Mouse (Mus musculus): ENCODE results near the gene Prim2. TPM values are rescaled to one million over a fixed set of nuclear protein-coding genes. Genes with fewer than 3 reads are reported as not detected.

Gene Prim2
- polyA plus RNA-seq, 1 experiment = 28.3 TPM

DNA sequence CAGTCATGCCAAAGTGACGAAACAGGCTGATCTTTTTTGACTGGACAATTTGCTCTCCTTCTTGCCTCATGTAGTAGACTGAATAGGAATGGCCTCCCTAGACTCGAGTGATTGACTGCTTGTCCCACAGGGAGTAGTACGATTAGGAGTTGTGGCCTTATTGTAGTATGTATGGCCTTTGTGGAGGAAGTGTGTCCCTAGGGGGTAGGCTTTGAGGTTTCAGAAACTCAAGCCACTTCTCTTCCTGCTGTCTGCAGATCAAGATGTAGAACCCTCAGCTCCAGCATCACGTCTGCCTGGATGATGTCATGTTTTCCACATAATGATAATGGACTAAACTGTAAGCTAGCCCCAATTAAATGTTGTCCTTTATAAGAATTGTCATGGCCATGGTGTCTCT lies 222.4 kb downstream of the Prim2 start:
- Histone ChIP-seq H3K27ac (ENCODE audit: insufficient read depth, low read length) (no peak overlapping the region), H3K4me1 (ENCODE audit: control insufficient read depth, insufficient read depth, low read length) (no peaks in the 10 kb centered on the region), H3K4me3 (ENCODE audit: insufficient read depth, low read length) (no peak overlapping the region)
- no peak for TF ChIP-seq POLR2A (IDR thresholded peaks at IDR 0.05; ENCODE audit: low read depth, low read length)
- TF ChIP-seq CTCF (IDR thresholded peaks at IDR 0.05; ENCODE audit: borderline replicate concordance, insufficient read depth, low read length) = no peak

DNA sequence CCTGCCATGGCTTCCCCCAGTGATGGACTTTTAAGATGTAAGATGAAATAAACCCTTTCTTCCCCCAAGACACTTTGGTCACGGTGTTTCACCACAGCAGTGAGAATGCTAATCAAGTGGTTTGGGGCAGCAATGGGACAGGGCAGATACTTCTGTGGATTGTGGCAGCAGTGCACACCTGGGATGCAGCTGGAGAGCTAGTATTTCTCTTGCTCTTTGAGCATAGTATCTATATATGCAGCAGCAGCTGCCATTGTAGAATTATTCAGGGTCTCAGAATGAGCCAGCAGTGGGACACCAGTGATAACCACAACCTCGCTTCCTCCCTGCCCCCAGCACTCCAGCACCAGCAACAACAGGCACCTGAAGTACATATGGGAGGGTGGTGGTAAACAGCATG lies 233.4 kb downstream of the Prim2 start:
- H3K4me1 ChIP-seq (ENCODE audit: control insufficient read depth, insufficient read depth, low read length) = no peaks in the 10 kb centered on the region
- no peak overlapping the region for H3K27ac ChIP-seq (ENCODE audit: insufficient read depth, low read length)
- TF ChIP-seq CTCF (IDR thresholded peaks at IDR 0.05; ENCODE audit: borderline replicate concordance, insufficient read depth, low read length) (no peak), POLR2A (IDR thresholded peaks at IDR 0.05; ENCODE audit: low read depth, low read length) (no peak)
- no peak overlapping the region for H3K4me3 ChIP-seq (ENCODE audit: insufficient read depth, low read length)

Other genes starting within 250 kb of the Prim2 start
- gene Rab23, start 50.1 kb upstream of the Prim2 start, polyA plus RNA-seq (2011; ENCODE audit: insufficient read length, low read depth, missing spikeins) = 77.8 and 107 TPM in 2 replicates
- 45.0 and 71.6 TPM in 2 replicates for gene Bag2, start 88.0 kb upstream of the Prim2 start, polyA plus RNA-seq (2011; ENCODE audit: insufficient read length, low read depth, missing spikeins)
- 43.6 and 51.1 TPM in 2 replicates for gene Zfp451, start 144.8 kb upstream of the Prim2 start, polyA plus RNA-seq (2011; ENCODE audit: insufficient read length, low read depth, missing spikeins)
- gene Bend6, start 238.0 kb upstream of the Prim2 start, polyA plus RNA-seq (2011; ENCODE audit: insufficient read length, low read depth, missing spikeins) = 5.6 and 6.4 TPM in 2 replicates
- gene Dst, start 238.4 kb upstream of the Prim2 start, polyA plus RNA-seq (2011; ENCODE audit: insufficient read length, low read depth, missing spikeins) = 101 and 129 TPM in 2 replicates